Mouse (Mus musculus) heart, embryonic 11.5 days (tissue): Measurements from ENCODE around the gene Dnah12. TPM values are rescaled to one million over a fixed set of nuclear protein-coding genes. Genes with fewer than 3 reads are reported as not detected.

Experiments used
- ATAC-seq: fragments of 200-750 bp; cut with Nextera tagmentation; replicated peaks from 2 replicates; pipeline ENCODE4 v1.8.0; 2017; ENCODE audit warnings: moderate library complexity; ENCODE audit not compliant: insufficient number of reproducible peaks, low FRiP score, low TSS enrichment
- H3K27ac ChIP-seq: fragments of 300-500 bp; sonication (generic); 2 replicates; pipeline ENCODE4 v1.5.1; 2014; ENCODE audit warnings: mild to moderate bottlenecking, low read depth, low read length
- H3K27me3 ChIP-seq: fragments of 300-500 bp; sonication (generic); 2 replicates; pipeline ENCODE4 v1.6.1; 2014; ENCODE audit warnings: mild to moderate bottlenecking, low read length, mixed read lengths; ENCODE audit not compliant: control insufficient read depth, insufficient read depth
- H3K36me3 ChIP-seq: fragments of 300-500 bp; sonication (generic); 2 replicates; pipeline ENCODE4 v1.6.1; 2014; ENCODE audit warnings: mild to moderate bottlenecking, low read length, moderate library complexity, mixed read lengths; ENCODE audit not compliant: control insufficient read depth, insufficient read depth
- H3K4me1 ChIP-seq: fragments of 300-500 bp; sonication (generic); 2 replicates; pipeline ENCODE4 v1.6.1; 2014; ENCODE audit warnings: low read length; ENCODE audit not compliant: control insufficient read depth, insufficient read depth
- H3K4me2 ChIP-seq: fragments of 300-500 bp; sonication (generic); 2 replicates; pipeline ENCODE4 v1.6.1; 2014; ENCODE audit warnings: mild to moderate bottlenecking, moderate library complexity
- H3K4me3 ChIP-seq: fragments of 300-500 bp; sonication (generic); 2 replicates; pipeline ENCODE4 v1.5.1; 2014; ENCODE audit warnings: low read depth, low read length
- H3K9ac ChIP-seq: fragments of 300-500 bp; sonication (generic); 2 replicates; pipeline ENCODE4 v1.6.1; 2014; ENCODE audit warnings: mild to moderate bottlenecking, low read depth, low read length, moderate library complexity
- H3K9me3 ChIP-seq: fragments of 300-500 bp; sonication (generic); replicated peaks from 2 replicates; pipeline ENCODE4 v1.6.1; 2016; ENCODE audit warnings: low read length; ENCODE audit not compliant: control insufficient read depth
- WGBS: fragments of 180-500 bp; shearing (Covaris S2); extraction: QIAGEN DNeasy Blood & Tissue Kit; methylation state at CpG from one replicate; pipeline ENCODE4 v1.1.7; 2014; ENCODE audit not compliant: insufficient replicate concordance; 5-methylcytosine and 5-hydroxymethylcytosine counted together
- polyA plus RNA-seq: library from polyadenylated mRNA; unstranded; fragments of >200 nt; fragmentation: Nextera tagmentation; extraction: Ambion mirVana; gene quantifications from 2 replicates; pipeline ENCODE4 v1.2.1, GENCODE M21; 2014

Gene Dnah12
- polyA plus RNA-seq, 1 experiment from 2014 or later = 0.03 TPM

- WGBS = 53% methylated on average over 4 of the region's 4 CpGs
- H3K27ac ChIP-seq = no peak overlapping the region
- H3K4me3 ChIP-seq = no peak overlapping the region
- H3K9ac ChIP-seq = no peak overlapping the region
- H3K9me3 ChIP-seq = no peaks in the 10 kb centered on the region; the same call in 1 of the 2 replicates
- H3K4me2 ChIP-seq = no peak overlapping the region
- no peak for ATAC-seq
- H3K27me3 ChIP-seq = no peaks in the 10 kb centered on the region
- no peaks in the 10 kb centered on the region for H3K4me1 ChIP-seq
- H3K36me3 ChIP-seq = no peaks in the 10 kb centered on the region
These were observed 75.1 kb downstream of the Dnah12 start for GRCm38 (mm10) chr14:26768195-26768594.

DNA sequence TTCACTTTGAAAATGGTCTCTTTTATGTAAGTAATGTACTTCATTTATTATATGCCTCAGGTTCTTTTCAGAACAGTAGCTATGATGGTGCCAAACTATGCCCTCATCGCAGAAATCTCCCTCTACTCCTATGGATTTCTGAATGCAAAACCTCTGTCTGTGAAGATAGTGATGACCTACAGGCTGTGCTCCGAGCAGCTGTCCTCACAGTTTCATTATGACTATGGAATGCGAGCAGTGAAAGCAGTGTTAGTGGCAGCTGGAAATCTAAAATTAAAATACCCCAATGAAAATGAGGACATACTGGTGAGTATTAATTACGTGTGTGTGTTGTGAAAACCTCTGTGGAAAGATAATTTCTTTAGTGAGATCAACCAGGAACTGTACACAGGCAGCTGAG, 80.5 kb downstream of the Dnah12 start:
- ATAC-seq = no peak
- no peak overlapping the region for H3K9ac ChIP-seq
- no peaks in the 10 kb centered on the region for H3K9me3 ChIP-seq
- H3K4me1 ChIP-seq = no peaks in the 10 kb centered on the region
- H3K36me3 ChIP-seq = no peaks in the 10 kb centered on the region
- 73% methylated on average over 4 of the region's 4 CpGs for WGBS
- no peak overlapping the region for H3K4me2 ChIP-seq
- no peaks in the 10 kb centered on the region for H3K27me3 ChIP-seq
- H3K27ac ChIP-seq = no peak overlapping the region
- H3K4me3 ChIP-seq = no peak overlapping the region

- H3K27ac ChIP-seq = no peak overlapping the region
These were observed 90.7 kb downstream of the Dnah12 start for GRCm38 (mm10) chr14:26783731-26784130.

DNA sequence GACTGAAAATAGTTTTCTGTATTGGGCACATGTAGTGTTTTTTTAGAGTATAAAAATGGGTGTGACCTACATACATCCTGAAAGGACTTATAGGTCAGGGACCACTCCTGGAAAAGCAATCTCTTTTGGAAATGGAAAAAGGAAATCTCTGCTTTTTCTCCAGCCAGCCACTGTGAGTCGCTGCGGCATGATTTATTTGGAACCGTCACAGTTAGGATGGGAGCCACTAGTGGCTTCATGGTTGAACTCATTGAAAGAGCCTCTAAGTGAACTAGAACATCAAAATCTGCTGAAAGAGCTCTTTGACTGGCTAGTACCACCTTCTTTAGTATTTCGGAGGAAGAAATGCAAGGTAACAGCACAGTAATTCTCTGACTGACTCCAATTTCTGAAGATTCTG, 92.6 kb downstream of the Dnah12 start:
- H3K4me2 ChIP-seq = no peak overlapping the region
- no peak overlapping the region for H3K4me3 ChIP-seq
- no peak for ATAC-seq
- no peaks in the 10 kb centered on the region for H3K4me1 ChIP-seq
- H3K9me3 ChIP-seq = no peaks in the 10 kb centered on the region
- H3K27ac ChIP-seq = no peak overlapping the region
- H3K27me3 ChIP-seq = no peaks in the 10 kb centered on the region
- H3K9ac ChIP-seq = no peak overlapping the region
- WGBS = 32% methylated on average over 4 of the region's 4 CpGs
- H3K36me3 ChIP-seq = no peaks in the 10 kb centered on the region

More at GRCm38 (mm10) chr14:26783731-26784130, 90.7 kb downstream of the Dnah12 start:
- H3K4me2 ChIP-seq = no peak overlapping the region
- H3K4me1 ChIP-seq = no peaks in the 10 kb centered on the region
- no peak overlapping the region for H3K9ac ChIP-seq
- 53% methylated on average over 4 of the region's 4 CpGs for WGBS
- no peak for ATAC-seq
- H3K36me3 ChIP-seq = no peaks in the 10 kb centered on the region
- no peaks in the 10 kb centered on the region for H3K9me3 ChIP-seq
- no peak overlapping the region for H3K4me3 ChIP-seq
- H3K27me3 ChIP-seq = no peaks in the 10 kb centered on the region

GRCm38 (mm10) chr14:26794431-26794830, 101.4 kb downstream of the Dnah12 start:
- WGBS = 81% methylated on average over 2 of the region's 2 CpGs
- no peak overlapping the region for H3K9ac ChIP-seq
- H3K9me3 ChIP-seq = no peaks in the 10 kb centered on the region
- no peaks in the 10 kb centered on the region for H3K36me3 ChIP-seq
- H3K27ac ChIP-seq = no peak overlapping the region
- no peaks in the 10 kb centered on the region for H3K27me3 ChIP-seq
- H3K4me1 ChIP-seq = no peaks in the 10 kb centered on the region
- no peak overlapping the region for H3K4me2 ChIP-seq
- ATAC-seq = no peak
- H3K4me3 ChIP-seq = no peak overlapping the region

DNA sequence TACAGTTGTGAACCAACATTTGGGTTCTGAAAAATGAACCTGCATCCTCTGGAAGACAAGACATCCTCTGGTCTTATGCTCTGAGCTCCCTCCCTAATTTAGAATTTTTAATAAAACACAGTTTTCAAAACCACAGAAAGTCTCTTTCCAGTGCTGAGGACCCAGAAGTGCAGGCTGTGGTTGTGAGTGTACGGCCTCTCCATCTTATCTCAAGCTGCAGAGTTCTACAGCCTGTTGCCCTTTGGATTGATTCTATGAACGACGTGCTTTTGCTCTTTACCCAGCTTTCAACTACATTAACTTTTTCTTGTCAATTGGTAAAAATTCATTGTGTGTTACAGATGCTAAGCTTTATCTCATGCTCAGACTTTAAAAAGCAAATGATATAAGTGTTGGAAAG, 105.3 kb downstream of the Dnah12 start:
- WGBS = 57% methylated on average over 3 of the region's 3 CpGs
- Histone ChIP-seq H3K4me3 (no peak overlapping the region), H3K27ac (no peak overlapping the region), H3K4me1 (no peaks in the 10 kb centered on the region), H3K4me2 (no peak overlapping the region), H3K9me3 (no peaks in the 10 kb centered on the region), H3K9ac (no peak overlapping the region), H3K36me3 (no peaks in the 10 kb centered on the region), H3K27me3 (no peaks in the 10 kb centered on the region)
- ATAC-seq = no peak

DNA sequence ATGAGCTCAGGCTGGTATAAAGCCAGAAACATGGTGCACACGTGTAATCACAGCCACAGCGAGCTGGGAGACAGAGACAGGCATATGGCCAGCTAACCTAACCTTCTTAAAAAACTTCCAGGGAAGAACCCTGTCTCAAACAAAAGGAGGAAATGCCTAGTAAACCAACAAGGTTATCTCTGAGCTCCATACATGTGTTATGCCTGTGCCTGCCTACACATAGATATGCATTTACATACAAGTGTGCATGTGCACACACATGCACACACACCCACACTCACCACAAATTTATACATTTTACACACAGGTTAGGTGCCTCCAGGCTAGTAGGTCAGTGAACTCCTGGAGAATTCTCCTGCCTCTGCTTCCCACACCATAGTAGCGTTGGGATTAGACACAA, 106.2 kb downstream of the Dnah12 start:
- Histone ChIP-seq H3K4me3 (no peak overlapping the region), H3K27me3 (no peaks in the 10 kb centered on the region), H3K4me2 (no peak overlapping the region), H3K27ac (no peak overlapping the region), H3K9me3 (no peaks in the 10 kb centered on the region), H3K36me3 (no peaks in the 10 kb centered on the region), H3K9ac (no peak overlapping the region), H3K4me1 (no peaks in the 10 kb centered on the region)
- 63% methylated on average over 3 of the region's 3 CpGs for WGBS
- no peak for ATAC-seq

GRCm38 (mm10) chr14:26805500-26805899, 112.4 kb downstream of the Dnah12 start:
- Histone ChIP-seq H3K27me3 (no peaks in the 10 kb centered on the region), H3K4me2 (no peak overlapping the region), H3K9ac (no peak overlapping the region), H3K9me3 (no peaks in the 10 kb centered on the region), H3K27ac (no peak overlapping the region), H3K4me1 (0 out of 2 replicates have a peak, but pooled peaks cover 4% of the 10 kb centered on the region), H3K4me3 (no peak overlapping the region), H3K36me3 (no peaks in the 10 kb centered on the region)
- no peak for ATAC-seq
- 77% methylated on average over 7 of the region's 7 CpGs for WGBS

- Histone ChIP-seq H3K4me3 (no peak overlapping the region), H3K27ac (no peak overlapping the region), H3K9me3 (no peaks in the 10 kb centered on the region; the same call in 1 of the 2 replicates), H3K27me3 (no peaks in the 10 kb centered on the region), H3K36me3 (no peaks in the 10 kb centered on the region), H3K4me2 (no peak overlapping the region), H3K4me1 (no peaks in the 10 kb centered on the region), H3K9ac (no peak overlapping the region)
- WGBS = 80% methylated on average over 11 of the region's 11 CpGs
- ATAC-seq = no peak
These were observed 119.7 kb downstream of the Dnah12 start for GRCm38 (mm10) chr14:26812734-26813133.
